Mouse (Mus musculus) myocyte (in vitro differentiated cells): ENCODE data around the gene Mcts1. TPM values are rescaled to one million over a fixed set of nuclear protein-coding genes. Genes with fewer than 3 reads are reported as not detected.

Experiments used
- H3K27me3 ChIP-seq: one replicate; pipeline ENCODE4 v1.6.1; 2011; ENCODE audit not compliant: control insufficient read depth, insufficient read depth, insufficient read length
- H3K36me3 ChIP-seq: one replicate; pipeline ENCODE4 v1.6.1; 2011; ENCODE audit not compliant: control insufficient read depth, insufficient read depth
- H3K4me2 ChIP-seq: one replicate; pipeline ENCODE4 v1.6.1; 2011; ENCODE audit warnings: low read depth, control low read depth
- H3K4me3 ChIP-seq: one replicate; pipeline ENCODE4 v1.5.1; 2011; ENCODE audit warnings: mild to moderate bottlenecking, control low read depth, moderate library complexity
- H3K79me2 ChIP-seq: one replicate; pipeline ENCODE4 v1.6.1; 2011; ENCODE audit not compliant: control insufficient read depth, insufficient read depth
- H3ac ChIP-seq: one replicate; pipeline ENCODE4 v1.6.1; 2011; ENCODE audit not compliant: control insufficient read depth, insufficient read length
- CEBPB ChIP-seq: IDR thresholded peaks from 2 replicates; pipeline ENCODE4 v1.6.1; 2011; ENCODE audit warnings: mild to moderate bottlenecking, moderate library complexity; ENCODE audit not compliant: poor library complexity, insufficient read depth, severe bottlenecking
- E2F4 ChIP-seq: IDR thresholded peaks from one replicate; pipeline ENCODE4 v1.6.1; 2011; ENCODE audit warnings: mild to moderate bottlenecking, control low read depth, moderate library complexity; ENCODE audit not compliant: insufficient read depth
- MAX ChIP-seq: IDR thresholded peaks from one replicate; pipeline ENCODE4 v1.6.1; 2011; ENCODE audit warnings: low read depth, mild to moderate bottlenecking, control low read depth
- MYOD1 ChIP-seq, 3 experiments: IDR thresholded peaks; one replicate each; pipeline ENCODE4 v1.6.1; 2011; ENCODE audit warnings: control low read depth in 2 of 3, low read depth in 2 of 3, mild to moderate bottlenecking in 2 of 3, moderate library complexity in 1 of 3; ENCODE audit not compliant: insufficient read length in 2 of 3, control insufficient read depth in 1 of 3
- MYOG ChIP-seq, 3 experiments: IDR thresholded peaks; one replicate each; pipeline ENCODE4 v1.6.1; 2011; ENCODE audit warnings: control low read depth in 2 of 3, low read depth in 2 of 3, mild to moderate bottlenecking in 2 of 3; ENCODE audit not compliant: insufficient read length in 2 of 3, control insufficient read depth in 1 of 3, insufficient read depth in 1 of 3
- POLR2A ChIP-seq: IDR thresholded peaks from one replicate; pipeline ENCODE4 v1.6.1; 2011; ENCODE audit warnings: low read depth, mild to moderate bottlenecking, control low read depth, moderate library complexity; ENCODE audit not compliant: insufficient read length
- POLR2AphosphoS2 ChIP-seq: IDR thresholded peaks from one replicate; pipeline ENCODE4 v1.6.1; 2011; ENCODE audit warnings: low read depth, control low read depth; ENCODE audit not compliant: insufficient read length
- REST ChIP-seq: IDR thresholded peaks from one replicate; pipeline ENCODE4 v1.6.1; 2011; ENCODE audit warnings: mild to moderate bottlenecking, control low read depth, moderate library complexity; ENCODE audit not compliant: insufficient read depth, insufficient read length
- SRF ChIP-seq: IDR thresholded peaks from one replicate; pipeline ENCODE4 v1.6.1; 2011; ENCODE audit warnings: low read depth; ENCODE audit not compliant: control insufficient read depth, insufficient read length
- TCF12 ChIP-seq: IDR thresholded peaks from one replicate; pipeline ENCODE4 v1.6.1; 2011; ENCODE audit warnings: mild to moderate bottlenecking, control low read depth; ENCODE audit not compliant: poor library complexity, insufficient read depth, severe bottlenecking
- TCF3 ChIP-seq: IDR thresholded peaks from one replicate; pipeline ENCODE4 v1.6.1; 2011; ENCODE audit warnings: low read depth, control low read depth; ENCODE audit not compliant: insufficient read length
- USF1 ChIP-seq: IDR thresholded peaks from one replicate; pipeline ENCODE4 v1.6.1; 2011; ENCODE audit warnings: low read depth, mild to moderate bottlenecking, control low read depth, moderate library complexity
- polyA plus RNA-seq: library from polyadenylated mRNA; unstranded; fragments of >200 nt; fragmentation: generic; extraction: Trizol; gene quantifications from one replicate; pipeline ENCODE4 v1.2.1, GENCODE M21; 2012; ENCODE audit warnings: missing spikeins

The Mcts1 gene
- polyA plus RNA-seq, 1 experiment = 27.8 TPM

GRCm38 (mm10) chrX:38653181-38653580 lies 52.8 kb downstream of the Mcts1 start:
- Histone ChIP-seq H3K36me3 (no peaks in the 10 kb centered on the region), H3K79me2 (no peaks in the 10 kb centered on the region), H3K4me3 (no peak overlapping the region), H3K27me3 (no peaks in the 10 kb centered on the region), H3ac (no peak overlapping the region), H3K4me2 (no peak overlapping the region)
- TF ChIP-seq TCF3 = no peak
- TF ChIP-seq TCF12 = no peak
- TF ChIP-seq SRF = no peak
- TF ChIP-seq MYOG (IDR thresholded peaks at IDR 0.05; ENCODE audit: control insufficient read depth in 1 of 3, insufficient read depth in 1 of 3, insufficient read length in 2 of 3, low read depth in 2 of 3) = no peak
- TF ChIP-seq E2F4 = no peak
- TF ChIP-seq MYOD1 (IDR thresholded peaks at IDR 0.05; ENCODE audit: control insufficient read depth in 1 of 3, insufficient read length in 2 of 3, low read depth in 2 of 3) = no peak
- TF ChIP-seq POLR2A = no peak
- TF ChIP-seq CEBPB = no peak
- TF ChIP-seq REST = no peak
- no peak for TF ChIP-seq POLR2AphosphoS2
- no peak for TF ChIP-seq MAX
- TF ChIP-seq USF1 = no peak

GRCm38 (mm10) chrX:38654681-38655080 lies 54.3 kb downstream of the Mcts1 start:
- Histone ChIP-seq H3K4me3 (no peak overlapping the region), H3K79me2 (no peaks in the 10 kb centered on the region), H3K27me3 (no peaks in the 10 kb centered on the region), H3ac (no peak overlapping the region), H3K4me2 (no peak overlapping the region), H3K36me3 (no peaks in the 10 kb centered on the region)
- TF ChIP-seq POLR2AphosphoS2 = no peak
- TF ChIP-seq MYOD1 (IDR thresholded peaks at IDR 0.05; ENCODE audit: control insufficient read depth in 1 of 3, insufficient read length in 2 of 3, low read depth in 2 of 3) = no peak
- TF ChIP-seq TCF3 = no peak

DNA sequence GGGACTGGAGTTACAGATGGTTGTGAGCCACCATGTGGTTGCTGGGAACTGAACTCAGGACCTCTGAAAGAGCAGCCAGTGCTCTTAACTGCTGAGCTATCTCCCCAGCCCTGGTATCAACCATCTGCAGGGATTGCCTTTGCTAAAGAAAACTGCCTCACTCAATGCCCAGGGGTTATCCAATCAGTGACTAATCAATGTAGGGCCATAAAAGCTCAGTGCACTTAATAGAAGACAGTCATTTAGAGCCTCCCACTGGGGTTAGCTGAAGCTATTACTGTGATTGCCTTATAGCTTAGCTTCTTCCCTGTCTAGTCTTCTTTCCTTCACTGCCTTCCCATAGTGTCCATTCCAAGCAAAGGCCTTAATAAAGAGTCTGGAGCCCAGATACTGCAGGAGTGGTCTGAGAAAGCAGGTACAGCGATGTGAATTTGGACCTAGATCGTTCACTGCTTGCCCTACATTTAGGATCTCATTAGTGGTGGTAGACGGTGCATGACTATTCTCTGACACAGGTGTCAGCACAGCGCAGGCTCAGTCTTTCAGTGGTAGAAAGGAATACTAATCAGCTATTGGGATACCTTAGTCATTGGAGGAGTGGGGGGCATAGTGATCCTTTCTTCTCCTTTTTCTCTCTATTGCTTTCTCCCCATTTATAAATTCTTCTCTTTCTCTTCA lies 56.0 kb downstream of the Mcts1 start:
- Histone ChIP-seq H3K27me3 (no peaks in the 10 kb centered on the region), H3K36me3 (no peaks in the 10 kb centered on the region), H3K4me2 (no peak overlapping the region), H3K79me2 (no peaks in the 10 kb centered on the region), H3ac (no peak overlapping the region), H3K4me3 (no peak overlapping the region)
- TF ChIP-seq MYOG (IDR thresholded peaks at IDR 0.05; ENCODE audit: control insufficient read depth in 1 of 3, insufficient read depth in 1 of 3, insufficient read length in 2 of 3, low read depth in 2 of 3) (no peak), CEBPB (no peak), USF1 (no peak), POLR2AphosphoS2 (no peak), POLR2A (no peak), E2F4 (no peak), TCF12 (no peak), SRF (no peak), REST (no peak), MYOD1 (IDR thresholded peaks at IDR 0.05; ENCODE audit: control insufficient read depth in 1 of 3, insufficient read length in 2 of 3, low read depth in 2 of 3) (no peak), MAX (no peak), TCF3 (no peak)

Other genes with a start within 250 kb of the Mcts1 start
- gene Lamp2, start 144.1 kb upstream of the Mcts1 start, polyA plus RNA-seq = 74.5 TPM
- 7.2 TPM for gene Cul4b, start 24.4 kb upstream of the Mcts1 start, polyA plus RNA-seq
- gene C1galt1c1, start 34.5 kb downstream of the Mcts1 start, polyA plus RNA-seq = 21.4 TPM
- gene 6030498E09Rik, start 172.1 kb downstream of the Mcts1 start, polyA plus RNA-seq = not detected